Mouse (Mus musculus): Measurements from ENCODE around the gene Lsamp. TPM values are rescaled to one million over a fixed set of nuclear protein-coding genes. Genes with fewer than 3 reads are reported as not detected.

Lsamp gene
- total RNA-seq, 1 experiment = not detected

GRCm38 (mm10) chr16:42190114-42191045, 2206.2 kb downstream of the Lsamp start:
- TF ChIP-seq ZNF384 (IDR thresholded peaks at IDR 0.05; ENCODE audit: low read depth, low read length) = peak; percentile 83
- no peak for TF ChIP-seq HCFC1 (IDR thresholded peaks at IDR 0.05; ENCODE audit: borderline replicate concordance, insufficient read depth, low read length)
- 0 out of 2 replicates have a peak, but pooled peaks have one; percentile 14 for TF ChIP-seq ZC3H11A (IDR thresholded peaks at IDR 0.05; ENCODE audit: borderline replicate concordance, low read depth, low read length)
- no peak for TF ChIP-seq MAFK (IDR thresholded peaks at IDR 0.05; ENCODE audit: insufficient read depth, low read depth, low read length)
- Histone ChIP-seq H3K36me3 (ENCODE audit: control insufficient read depth, insufficient read depth, low read length, poor library complexity, severe bottlenecking) (no peaks in the 10 kb centered on the region), H3K9ac (ENCODE audit: insufficient read depth, low read depth, low read length, poor library complexity, severe bottlenecking) (peak overlapping the region; percentile 63), H3K9me3 (ENCODE audit: control insufficient read depth, insufficient read depth, low read depth, low read length) (no peaks in the 10 kb centered on the region), H3K4me1 (ENCODE audit: control insufficient read depth in 2 of 2, insufficient read depth in 2 of 2, low read length in 2 of 2, poor library complexity in 1 of 2) (no peaks in the 10 kb centered on the region), H3K27ac (ENCODE audit: insufficient read depth, low read depth, low read length, poor library complexity, severe bottlenecking) (no peak overlapping the region), H3K4me3 (ENCODE audit: insufficient read depth in 1 of 2, low read depth in 1 of 2, low read length in 2 of 2, poor library complexity in 1 of 2, severe bottlenecking in 1 of 2) (peak overlapping the region; percentile 67 to 89)
- in situ Hi-C loops (cut with MboI; ENCODE audit: low sequenced_read_pairs in 2 of 2, unreplicated experiment in 2 of 2) = loop anchor here (25.0 kb wide), 2 partner anchors 722 to 972 kb away; no protein-coding TSS in a partner anchor
- DNase-seq (ENCODE audit: low read depth, low spot score) = peak; percentile 72
